Mouse (Mus musculus) left cerebral cortex, postnatal 36 days (tissue): ENCODE results near the gene Prex1. TPM values are rescaled to one million over a fixed set of nuclear protein-coding genes. Genes with fewer than 3 reads are reported as not detected.

ENCODE experiments used
- DNase-seq, 2 experiments: peaks; one replicate each; pipeline ENCODE4 v3.0.0; 2021 to 2022; ENCODE audit warnings: low spot score in 2 of 2, mixed read lengths in 1 of 2
- intact Hi-C: fragments of 180-260 bp; cut with DNase I; formaldehyde crosslinking; loops from one replicate; pipeline ENCODE4 v1.15.1; 2025
- total RNA-seq, 2 experiments: library from RNA; stranded (reverse); gene quantifications; 2 replicates each; pipeline ENCODE4 v1.2.3; 2021

The Prex1 gene
- total RNA-seq, 2 experiments from 2014 or later, result 104 to 114 TPM

DNA sequence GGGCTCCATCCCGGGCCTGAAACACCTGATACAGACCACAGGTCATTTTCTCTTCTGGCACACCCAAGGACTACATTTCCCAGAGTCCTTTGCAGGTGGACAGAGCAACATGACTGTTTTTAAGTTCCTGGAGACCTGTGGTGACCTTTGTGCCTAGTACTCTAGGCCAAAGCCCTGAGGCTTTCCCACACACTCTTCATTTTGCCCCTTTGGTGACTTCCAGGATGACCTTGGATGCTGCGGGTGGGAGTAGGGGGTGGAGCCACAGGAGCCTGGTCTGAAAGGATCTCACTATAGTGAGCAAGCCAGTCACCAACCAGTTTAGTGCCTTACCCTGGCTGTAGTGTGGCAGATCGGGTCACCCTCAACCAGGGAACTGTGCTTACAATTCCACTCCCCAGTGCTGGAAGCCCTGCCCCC lies 14.6 kb upstream of the Prex1 start:
- intact Hi-C loops, result no loop called here

DNA sequence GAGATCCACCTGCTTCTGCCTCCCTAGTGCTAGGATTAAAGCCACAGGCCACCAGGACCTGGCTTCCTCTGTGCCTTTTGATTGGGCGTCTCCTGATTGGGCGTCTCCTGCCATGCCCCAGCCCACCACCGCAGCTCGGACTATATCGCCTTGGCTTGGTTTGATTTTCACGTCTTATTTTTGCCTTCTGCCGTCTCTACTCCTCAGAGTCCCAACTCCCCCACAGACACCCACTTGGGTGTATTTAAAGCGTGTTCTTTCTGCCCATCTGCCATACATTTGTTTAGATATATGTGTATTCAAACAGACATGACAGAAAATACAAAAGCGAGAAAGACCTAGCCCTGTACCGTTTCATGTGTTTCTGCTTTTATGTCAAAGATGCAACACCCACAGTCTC lies 14.2 kb upstream of the Prex1 start:
- intact Hi-C loops, result no loop called here
- peak; percentile 72 to 74 for DNase-seq

More for the DNA sequence above, 14.6 kb upstream of the Prex1 start:
- DNase-seq, result no peak

DNA sequence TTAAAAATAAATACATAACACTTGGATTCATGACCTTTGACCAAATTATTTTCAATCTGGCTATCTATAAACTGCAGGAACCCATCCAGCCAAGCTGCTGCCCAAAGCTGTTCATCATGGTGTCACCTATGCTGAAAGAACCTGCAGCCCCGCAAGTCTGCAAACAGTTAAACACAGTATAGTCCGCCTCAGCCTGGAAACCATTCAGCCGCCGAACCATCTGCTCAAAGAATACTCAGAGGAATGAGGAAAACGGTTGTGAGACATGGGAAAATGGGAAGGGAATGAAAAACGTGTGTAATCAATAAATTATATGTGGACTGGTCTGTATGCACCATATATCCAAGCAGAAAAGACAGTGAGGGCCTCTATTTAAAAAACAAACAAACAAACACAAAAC lies 13.3 kb upstream of the Prex1 start:
- no peak for DNase-seq

DNA sequence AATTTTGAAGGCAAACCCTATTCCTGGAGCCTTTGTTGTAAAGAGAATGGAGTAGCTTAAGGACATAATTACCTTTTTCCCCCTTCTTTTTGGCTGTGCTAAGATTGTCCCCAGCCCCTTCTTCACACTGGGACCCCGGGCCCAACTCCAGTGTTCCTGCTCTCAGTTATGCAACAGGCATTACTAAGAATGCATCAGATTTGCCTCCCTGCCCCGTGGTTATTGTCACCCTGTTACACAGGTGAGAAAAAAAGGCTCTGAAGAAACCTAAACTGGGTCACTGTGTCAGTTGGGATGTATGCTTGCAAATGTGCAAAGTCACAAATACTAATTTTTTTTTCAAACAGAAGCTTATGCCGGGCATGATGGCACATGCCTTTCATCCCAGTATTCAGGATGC lies 6.8 kb upstream of the Prex1 start:
- intact Hi-C loops, result no loop called here
- DNase-seq, result no peak

More for the DNA sequence above, 13.3 kb upstream of the Prex1 start:
- intact Hi-C loops, result no loop called here

DNA sequence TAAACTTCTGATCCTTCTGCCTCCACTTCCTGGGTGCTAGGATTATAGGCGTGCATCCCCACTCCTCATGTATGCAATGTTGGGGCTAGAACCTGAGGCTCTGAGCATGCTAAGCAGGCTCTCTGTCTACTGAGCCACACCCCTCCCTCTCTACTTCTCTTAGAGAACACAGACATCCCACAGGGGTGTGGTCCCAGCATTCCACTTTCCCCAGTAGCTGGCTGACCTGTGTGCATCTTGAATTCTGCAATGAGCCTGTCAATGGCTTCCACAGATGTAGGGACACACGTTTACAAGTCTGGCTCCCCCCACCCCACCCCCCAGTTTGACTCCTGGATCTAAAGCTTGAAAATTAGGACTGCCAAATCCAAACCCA lies 6.3 kb upstream of the Prex1 start:
- intact Hi-C loops, result no loop called here

DNA sequence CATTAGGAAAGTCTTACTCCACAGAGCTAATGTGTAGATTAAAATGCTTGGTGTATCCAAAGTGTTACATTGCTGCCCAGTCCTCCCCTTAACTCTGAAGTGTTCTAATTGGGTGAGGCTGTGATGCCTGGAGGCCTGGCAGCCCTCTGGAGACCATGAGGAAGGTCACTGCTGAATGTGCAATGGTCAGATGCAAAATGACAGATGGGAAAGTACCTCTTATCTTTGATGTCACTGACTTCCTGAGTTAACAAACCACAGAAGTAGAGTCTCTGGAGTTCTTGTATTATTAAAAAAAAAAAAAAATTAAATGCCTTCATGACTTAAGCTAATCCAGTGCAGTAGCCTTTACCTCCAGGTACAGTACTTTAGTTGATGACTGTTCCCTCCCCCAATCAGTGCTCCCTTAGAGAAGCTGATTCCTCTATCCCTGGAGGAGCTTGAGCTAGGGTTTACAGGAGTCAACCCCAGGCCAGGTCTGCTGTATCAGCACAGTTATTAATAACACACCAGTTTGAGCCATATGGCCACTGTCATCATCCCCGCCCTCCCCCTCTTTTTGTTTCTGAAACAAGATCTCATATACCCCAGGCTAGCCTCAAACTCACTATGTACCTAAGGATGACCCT lies 5.8 kb upstream of the Prex1 start:
- intact Hi-C loops, result no loop called here
- DNase-seq, result no peak

More for the DNA sequence above, 6.3 kb upstream of the Prex1 start:
- DNase-seq, result no peak

DNA sequence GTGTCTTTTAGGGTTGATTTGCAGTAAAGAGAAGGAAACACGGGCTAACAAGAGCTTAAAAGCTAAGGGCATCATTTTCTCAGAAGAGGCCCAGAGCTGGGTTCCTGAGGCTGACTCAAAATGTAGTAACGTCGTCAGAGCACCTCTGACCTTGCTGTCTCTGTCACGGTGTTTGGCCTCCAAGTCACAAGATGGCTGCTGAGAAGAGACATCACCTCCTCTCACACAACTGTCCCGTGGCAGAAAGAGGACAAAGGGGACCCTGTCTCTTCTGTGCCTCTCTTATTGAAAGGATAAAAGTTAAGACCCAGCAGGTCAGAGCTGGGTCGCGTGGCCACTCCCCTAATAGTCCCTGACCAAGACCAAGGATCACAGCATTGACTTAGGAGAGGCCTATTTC lies 2.4 kb upstream of the Prex1 start:
- intact Hi-C loops, result no loop called here
- DNase-seq, result no peak

DNA sequence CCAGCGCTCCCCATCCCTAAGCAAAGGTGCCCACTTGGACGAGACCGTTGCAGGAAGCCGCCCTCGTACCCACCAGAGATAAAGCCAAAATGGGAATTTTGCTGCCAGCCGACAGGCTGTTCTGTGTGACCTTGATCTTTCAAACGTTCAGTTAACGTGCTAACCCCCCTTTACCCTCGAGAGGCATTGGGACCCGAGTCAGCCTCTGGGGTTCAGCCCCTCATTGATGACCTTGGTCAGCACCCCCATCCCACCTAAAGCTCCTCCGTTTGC lies 731 bp upstream of the Prex1 start:
- intact Hi-C loops, result loop anchor here (1.0 to 5.0 kb wide), 3 partner anchors 68 to 122 kb away; no protein-coding TSS in a partner anchor

DNA sequence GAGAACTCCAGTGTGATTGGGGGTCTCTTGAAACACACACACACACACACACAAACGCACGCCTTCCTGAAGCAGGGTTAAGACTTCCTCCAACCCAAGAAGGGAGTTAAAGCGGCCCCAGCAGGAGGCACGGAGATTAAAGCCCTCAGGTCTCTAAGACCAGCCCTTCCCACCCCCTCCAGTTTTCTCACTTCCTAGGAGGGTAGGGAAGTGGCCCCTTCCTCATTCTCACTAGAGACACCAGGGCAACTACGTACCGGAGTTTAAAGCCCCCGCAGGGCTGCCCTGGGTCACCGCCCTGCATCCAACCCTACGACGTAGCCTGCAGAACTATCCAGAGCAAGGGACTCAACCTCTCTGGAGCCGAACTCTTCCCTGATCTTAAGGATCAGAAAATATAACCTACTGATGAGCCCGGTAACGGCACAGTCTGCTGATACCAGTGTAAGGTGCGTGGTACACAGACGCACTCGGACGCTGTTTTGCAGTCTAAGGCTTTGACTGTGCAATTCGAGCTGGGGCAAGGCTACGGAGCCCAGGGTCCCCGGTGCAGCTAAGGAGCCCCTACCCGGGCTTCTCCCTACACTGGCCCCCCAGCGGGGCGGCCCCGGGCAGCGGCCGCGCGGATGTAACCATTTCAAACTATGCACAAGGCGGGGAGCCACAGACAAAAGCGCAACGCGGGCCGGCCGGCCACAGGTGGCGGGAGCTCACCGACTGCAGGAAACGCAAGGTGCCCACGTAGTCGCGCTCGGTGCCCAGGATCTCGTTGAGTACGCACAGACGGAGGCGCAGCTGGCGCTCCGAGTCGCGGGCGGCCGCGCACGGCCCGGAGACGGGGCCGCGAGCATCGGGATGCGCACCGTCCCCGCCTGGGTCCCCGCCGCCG lies 587 bp downstream of the Prex1 start:
- intact Hi-C loops, result loop anchor here (5.0 kb wide), 2 partner anchors 69 to 76 kb away; no protein-coding TSS in a partner anchor
- peak in 1 of 2 experiments; percentile 70 for DNase-seq

More for the DNA sequence above, 731 bp upstream of the Prex1 start:
- DNase-seq, result no peak

DNA sequence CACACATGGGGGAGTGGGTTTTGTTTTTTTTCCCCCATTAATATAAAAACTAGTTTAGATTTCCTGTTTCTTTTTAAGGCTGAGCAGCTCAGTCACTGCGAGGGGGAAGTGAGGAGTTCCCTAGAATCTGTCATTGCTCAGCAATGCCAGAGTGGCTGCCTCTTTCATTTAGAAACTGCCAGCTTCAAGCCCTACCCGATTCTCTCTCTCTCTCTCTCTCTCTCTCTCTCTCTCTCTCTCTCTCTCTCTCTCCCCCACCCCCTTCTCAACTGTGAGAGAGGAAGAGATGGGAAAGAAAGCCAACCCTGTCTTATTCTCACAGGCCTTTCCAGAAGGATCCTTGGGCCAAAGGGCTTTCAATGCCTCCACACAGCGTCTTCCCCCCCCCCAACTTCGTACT lies 1.3 kb downstream of the Prex1 start:
- no peak for DNase-seq
- intact Hi-C loops, result loop anchor here (5.0 kb wide), 2 partner anchors 70 to 75 kb away; no protein-coding TSS in a partner anchor

DNA sequence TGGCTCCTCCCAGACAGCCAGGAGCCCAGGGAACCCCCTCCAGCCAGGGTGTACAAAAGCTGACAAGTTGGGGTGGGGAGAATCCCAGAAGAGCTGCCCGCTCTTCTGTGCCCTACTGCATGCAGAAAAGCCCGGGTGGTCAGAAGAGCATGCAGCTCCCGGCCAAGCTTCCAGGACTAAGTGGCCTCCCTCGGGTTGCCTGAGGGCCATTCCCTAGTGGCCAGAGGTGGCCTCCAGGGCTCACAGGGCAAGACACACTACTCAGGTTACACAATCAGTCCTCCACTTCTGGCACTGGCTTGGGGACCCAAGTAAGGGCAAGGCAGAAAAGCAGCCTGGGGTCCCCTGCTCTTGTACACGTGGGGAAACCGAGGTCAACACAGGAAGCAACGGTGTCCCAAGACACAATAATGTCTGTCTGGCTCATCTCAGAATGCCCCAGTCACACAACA lies 1.9 kb downstream of the Prex1 start:
- intact Hi-C loops, result loop anchor here (5.0 kb wide), 2 partner anchors 71 to 74 kb away; no protein-coding TSS in a partner anchor
- DNase-seq, result no peak

DNA sequence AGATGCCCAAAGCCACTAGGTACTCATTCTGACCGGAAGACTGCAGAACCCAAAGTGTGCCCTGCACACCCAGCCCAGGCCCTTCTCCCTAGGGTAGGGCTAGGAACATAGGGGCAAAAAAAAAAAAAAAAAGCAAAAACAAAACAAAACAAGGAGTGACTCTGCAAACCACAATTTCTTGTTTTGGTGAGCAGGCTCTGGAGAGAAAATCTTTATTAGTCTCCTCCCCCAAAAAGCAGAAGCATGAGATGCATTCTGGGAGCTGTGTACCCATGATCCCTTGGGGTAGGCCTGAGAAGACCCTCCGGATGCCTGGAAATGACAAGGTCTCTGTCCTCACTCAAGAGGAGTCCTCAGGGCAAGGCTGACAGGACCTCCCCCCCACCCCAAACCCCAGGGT lies 3.7 kb downstream of the Prex1 start:
- intact Hi-C loops, result loop anchor here (5.0 kb wide), 2 partner anchors 72 to 73 kb away; no protein-coding TSS in a partner anchor
- no peak for DNase-seq

DNA sequence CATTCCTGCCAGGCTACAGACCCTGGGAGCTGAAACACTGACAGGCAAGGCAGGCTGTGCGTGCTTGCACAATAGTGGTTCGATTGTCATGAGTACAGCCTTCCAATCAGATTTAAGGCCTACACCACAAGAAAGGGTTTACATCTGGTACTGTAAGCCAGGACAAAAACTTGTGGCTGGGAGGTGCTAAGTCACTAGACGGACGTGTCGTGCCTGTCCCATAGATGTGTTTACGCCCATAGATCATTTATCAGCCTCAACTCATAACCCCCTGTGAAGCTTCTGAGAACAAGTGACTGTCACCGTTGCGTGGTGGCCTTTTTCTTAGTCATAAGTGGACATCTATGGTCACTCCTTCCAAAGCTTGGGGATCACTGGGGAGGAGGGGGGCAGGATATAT lies 5.3 kb downstream of the Prex1 start:
- no peak for DNase-seq
- intact Hi-C loops, result no loop called here

DNA sequence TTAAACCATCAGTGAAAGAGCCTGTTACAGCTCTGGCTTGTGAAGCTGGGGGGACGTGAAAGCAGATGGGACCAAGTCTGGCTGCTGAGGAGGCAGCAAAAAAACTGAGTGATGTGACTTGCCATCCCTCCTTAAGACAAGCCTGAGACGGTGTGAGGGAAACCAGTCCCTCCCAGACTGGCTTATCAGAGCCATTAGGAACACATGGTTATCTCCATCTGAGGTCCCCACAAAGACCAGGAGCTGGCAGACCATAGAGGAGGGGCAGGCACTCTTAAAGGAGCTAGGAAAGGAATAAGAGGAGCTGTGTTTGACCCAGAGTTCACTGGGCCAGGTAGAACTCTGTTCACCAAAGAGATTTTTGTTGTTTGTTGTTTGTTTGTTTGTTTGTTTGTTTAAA lies 7.1 kb downstream of the Prex1 start:
- intact Hi-C loops, result no loop called here
- no peak for DNase-seq

DNA sequence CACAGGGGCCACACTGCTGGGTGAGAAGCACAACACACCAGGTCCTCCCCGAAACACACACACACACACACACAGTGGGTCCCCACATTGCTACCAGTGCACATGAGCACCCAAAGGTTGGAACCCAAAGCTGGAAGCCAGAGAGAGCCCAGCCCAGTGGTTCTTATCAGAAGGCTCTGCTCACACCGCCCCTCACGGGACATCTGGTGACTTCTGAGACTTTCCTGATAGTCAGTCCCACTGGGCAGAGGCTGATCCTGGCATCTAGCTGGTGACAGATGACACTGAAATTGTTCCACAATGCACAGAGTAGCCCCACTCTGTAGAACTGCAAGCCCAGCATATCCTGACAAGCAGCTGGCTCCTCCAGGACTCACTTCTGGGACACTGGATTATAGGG lies 10.1 kb downstream of the Prex1 start:
- intact Hi-C loops, result no loop called here
- DNase-seq, result no peak

DNA sequence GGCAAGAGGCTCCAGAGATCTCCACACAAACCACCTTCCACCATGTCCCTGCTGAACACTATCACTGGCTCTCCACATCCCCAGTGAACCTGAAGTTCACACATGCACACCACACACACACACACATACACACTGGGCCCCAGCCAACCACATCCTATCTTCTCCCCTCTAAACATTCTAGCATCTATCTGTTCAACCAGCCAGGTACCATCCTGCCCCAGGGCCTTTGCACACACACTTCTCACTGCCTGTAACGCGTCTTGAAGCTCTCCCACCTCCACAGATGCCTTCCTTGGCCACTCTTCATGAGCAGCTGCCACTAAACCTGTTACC lies 11.6 kb downstream of the Prex1 start:
- intact Hi-C loops, result no loop called here
- DNase-seq, result no peak

DNA sequence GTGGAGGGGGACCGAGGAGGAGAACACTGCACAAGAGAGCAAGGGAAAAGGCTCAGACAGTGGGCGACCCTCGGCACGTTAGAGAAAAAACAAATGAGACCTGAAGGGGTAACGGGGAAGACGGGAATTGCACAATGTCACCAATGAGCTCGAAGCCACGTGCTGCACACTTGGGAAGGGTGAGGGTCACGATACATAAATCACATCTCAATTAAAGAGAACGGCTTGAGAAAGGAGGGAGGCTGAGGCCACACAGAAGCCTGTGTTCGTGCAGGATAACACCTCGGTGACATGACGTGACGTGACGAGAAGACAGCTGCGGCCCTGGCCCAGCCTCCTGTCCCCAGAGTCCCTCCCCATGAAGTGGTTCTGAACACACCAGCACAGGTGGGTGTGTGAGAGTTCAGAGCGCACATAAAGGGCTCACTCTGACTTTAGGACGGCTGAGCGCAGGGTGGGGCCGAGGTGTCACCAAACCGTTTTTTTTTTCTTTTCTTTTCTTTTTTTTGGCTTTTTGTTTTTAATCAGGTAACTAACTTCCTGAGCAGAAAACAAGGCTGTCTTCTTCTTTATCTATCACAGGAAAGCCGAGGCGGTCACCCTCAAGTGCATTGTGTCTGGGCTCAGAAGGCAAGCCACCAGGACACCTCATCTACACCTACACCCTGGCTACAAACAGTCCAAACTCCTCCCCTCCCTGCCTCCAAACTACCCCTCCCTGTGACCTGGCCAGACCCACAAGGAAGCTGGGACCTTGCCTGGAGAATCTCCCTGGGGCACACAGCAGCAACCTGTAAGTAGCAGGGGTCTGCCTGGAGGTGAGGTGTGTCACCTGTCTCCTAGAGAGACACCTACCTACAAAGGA lies 12.2 kb downstream of the Prex1 start:
- intact Hi-C loops, result no loop called here

DNA sequence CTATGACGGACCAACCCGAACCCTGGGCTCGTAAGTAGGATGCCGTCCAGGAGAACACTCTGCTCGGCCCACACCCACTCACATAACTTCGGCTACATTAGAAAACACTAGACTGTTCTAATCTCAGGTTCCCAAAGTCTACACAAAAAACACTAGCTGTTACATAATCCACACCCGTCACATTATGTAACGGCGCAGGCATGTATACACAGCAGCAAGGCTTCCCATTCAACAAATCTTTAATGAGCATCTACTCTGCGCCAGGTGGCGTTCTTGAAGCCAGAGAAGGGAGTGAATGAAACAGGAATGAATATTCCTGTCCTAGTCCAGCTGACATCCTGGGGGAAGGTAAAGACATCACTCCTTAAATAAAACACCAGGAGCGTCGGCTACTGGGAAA lies 12.9 kb downstream of the Prex1 start:
- intact Hi-C loops, result no loop called here
- peak; percentile 68 to 71 for DNase-seq

More for the DNA sequence above, 12.2 kb downstream of the Prex1 start:
- DNase-seq, result no peak

DNA sequence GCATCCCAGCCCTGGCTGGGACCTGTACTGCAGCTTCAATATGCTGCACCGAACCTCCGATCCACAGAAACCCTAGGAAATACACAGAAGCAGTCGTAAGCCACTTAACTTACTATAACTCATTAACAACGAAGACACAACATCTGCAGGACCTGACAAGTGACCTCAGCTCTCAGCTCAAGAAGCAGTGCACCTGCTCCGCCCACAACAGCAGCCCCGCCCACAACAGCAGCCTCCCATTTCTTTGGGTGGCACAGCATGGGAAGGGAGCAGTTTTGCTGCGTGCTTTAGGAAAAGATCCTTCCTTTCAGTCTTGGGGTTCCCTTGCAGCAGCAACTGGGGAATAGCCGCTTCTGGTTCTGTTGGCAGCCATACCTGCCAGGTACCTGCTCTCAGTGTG lies 13.5 kb downstream of the Prex1 start:
- intact Hi-C loops, result no loop called here
- no peak for DNase-seq

DNA sequence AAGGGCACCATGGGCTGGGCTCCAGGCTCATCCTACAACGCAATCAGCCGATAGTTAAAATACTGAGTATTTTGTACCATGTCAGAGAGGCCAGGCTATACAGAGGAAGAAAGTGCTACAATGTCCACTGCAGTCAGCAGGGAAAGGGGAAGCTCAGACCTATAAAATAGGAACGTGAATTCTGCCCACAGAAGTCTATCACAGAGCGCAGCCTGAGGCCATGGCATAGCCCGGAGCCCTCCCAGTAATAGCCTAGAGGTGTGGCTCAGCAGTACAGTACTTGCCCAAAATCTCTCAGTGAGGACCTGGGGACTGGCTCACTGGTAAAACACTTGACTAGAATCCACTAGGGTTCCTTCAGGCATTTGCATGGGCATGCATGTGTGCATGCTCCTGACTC lies 14.1 kb downstream of the Prex1 start:
- DNase-seq, result no peak
- intact Hi-C loops, result no loop called here
